Mouse (Mus musculus) fat pad, adult 2 months (tissue): ENCODE measurements around the gene Rap1b.

Source experiments
- DNase-seq: peaks from one replicate; pipeline ENCODE4 v3.0.0-alpha.2; 2011; ENCODE audit warnings: low read depth, low spot score; ENCODE audit errors: extremely low read depth

Rap1b gene

GRCm38 (mm10) chr10:117790421-117791170, 55.2 kb downstream of the Rap1b start:
- no peak for DNase-seq

GRCm38 (mm10) chr10:117790011-117790410, 55.8 kb downstream of the Rap1b start:
- no peak for DNase-seq

GRCm38 (mm10) chr10:117784646-117785045, 61.2 kb downstream of the Rap1b start:
- DNase-seq: no peak

GRCm38 (mm10) chr10:117783786-117784420, 61.9 kb downstream of the Rap1b start:
- DNase-seq: no peak

- DNase-seq: no peak
Observed at GRCm38 (mm10) chr10:117782491-117783260, 63.2 kb downstream of the Rap1b start.

GRCm38 (mm10) chr10:117782056-117782455, 63.8 kb downstream of the Rap1b start:
- DNase-seq: no peak

GRCm38 (mm10) chr10:117781021-117781725, 64.7 kb downstream of the Rap1b start:
- no peak for DNase-seq

GRCm38 (mm10) chr10:117780306-117780911, 65.4 kb downstream of the Rap1b start:
- DNase-seq: no peak

- no peak for DNase-seq
Observed at GRCm38 (mm10) chr10:117779581-117780305, 66.1 kb downstream of the Rap1b start.

- DNase-seq: no peak
Observed at GRCm38 (mm10) chr10:117778951-117779350, 66.9 kb downstream of the Rap1b start.

GRCm38 (mm10) chr10:117778328-117778910, 67.4 kb downstream of the Rap1b start:
- no peak for DNase-seq

- DNase-seq: no peak
Observed at GRCm38 (mm10) chr10:117777501-117778327, 68.1 kb downstream of the Rap1b start.

GRCm38 (mm10) chr10:117777103-117777470, 68.7 kb downstream of the Rap1b start:
- DNase-seq: no peak

- DNase-seq: no peak
Observed at GRCm38 (mm10) chr10:117776281-117777102, 69.3 kb downstream of the Rap1b start.

GRCm38 (mm10) chr10:117775401-117776144, 70.3 kb downstream of the Rap1b start:
- no peak for DNase-seq

GRCm38 (mm10) chr10:117774817-117775120, 71.1 kb downstream of the Rap1b start:
- DNase-seq: no peak

GRCm38 (mm10) chr10:117774011-117774816, 71.6 kb downstream of the Rap1b start:
- DNase-seq: no peak
